Mouse (Mus musculus): ENCODE measurements at regions not wholly inside any gene's neighbourhood (a gene's known extent, or its start where the extent isn't known, plus 50 kb on each side); places are given as distances from the start of the nearest gene placed in this dataset.
A peak's percentile ranks its signal among the peaks of the same experiment; 100 is the strongest.

- no peak for DNase-seq
Measured at GRCm38 (mm10) chr15:11712481-11713274, 194.4 kb downstream of the Npr3 start.

DNA sequence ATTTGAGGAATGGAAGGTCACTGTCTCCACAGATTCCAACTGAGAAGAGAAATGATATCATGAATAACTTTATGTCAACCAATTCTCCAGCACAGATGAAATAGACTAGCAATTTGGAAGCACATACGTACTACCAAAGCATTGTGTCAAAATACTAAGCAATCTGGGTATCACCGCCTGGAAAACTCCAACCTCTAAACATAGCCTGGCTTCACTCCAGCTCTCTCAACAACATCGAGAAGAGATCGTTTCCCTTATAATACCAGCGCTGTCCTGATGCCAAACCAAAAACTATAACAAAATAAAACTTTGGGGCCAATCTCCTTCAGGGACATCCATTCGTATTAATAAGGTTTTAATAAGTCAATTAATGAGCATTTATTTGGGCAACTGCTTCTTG, 205.8 kb downstream of the Npr3 start:
- DNase-seq: no peak

DNA sequence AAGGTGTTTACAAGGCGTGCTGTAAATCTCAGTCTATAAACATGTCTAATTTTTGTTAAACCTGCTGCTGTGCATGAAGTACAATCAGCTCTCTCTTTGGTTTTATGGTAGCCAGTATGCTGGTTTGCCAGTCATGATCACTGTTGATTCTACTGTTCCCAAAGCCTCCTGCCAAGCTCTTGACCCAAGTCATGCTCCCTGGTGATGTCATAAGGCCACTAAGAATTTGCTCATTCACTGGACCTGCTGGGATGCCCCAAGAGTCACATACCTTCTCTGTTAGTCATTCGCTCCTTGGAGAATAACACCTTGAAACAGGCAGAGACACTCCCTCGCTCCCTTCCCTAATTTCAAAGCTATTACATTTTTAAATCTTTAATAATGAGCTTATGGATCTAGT, 207.2 kb downstream of the Npr3 start:
- no peak for DNase-seq

DNA sequence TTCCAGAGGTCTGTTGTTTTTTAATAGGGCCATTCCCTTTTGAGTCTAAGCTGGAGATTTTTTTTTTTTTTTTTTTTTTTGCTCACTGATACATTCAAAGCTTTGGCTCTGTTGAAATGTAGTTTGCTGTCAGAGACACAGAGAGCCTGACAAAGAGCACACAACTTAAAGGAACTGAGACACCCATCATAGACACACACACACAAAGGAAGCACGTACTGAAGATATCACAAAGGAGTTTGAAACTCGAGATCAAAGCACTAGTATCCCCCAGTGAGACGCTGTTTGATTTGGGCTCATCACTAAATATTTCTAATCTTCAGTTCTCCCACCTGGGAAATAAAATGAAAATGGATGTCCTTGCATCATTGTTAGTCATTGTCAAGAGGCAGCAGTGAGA, 210.0 kb downstream of the Npr3 start:
- no peak for DNase-seq

GRCm38 (mm10) chr15:11693772-11694270, 213.3 kb downstream of the Npr3 start:
- DNase-seq: no peak

DNA sequence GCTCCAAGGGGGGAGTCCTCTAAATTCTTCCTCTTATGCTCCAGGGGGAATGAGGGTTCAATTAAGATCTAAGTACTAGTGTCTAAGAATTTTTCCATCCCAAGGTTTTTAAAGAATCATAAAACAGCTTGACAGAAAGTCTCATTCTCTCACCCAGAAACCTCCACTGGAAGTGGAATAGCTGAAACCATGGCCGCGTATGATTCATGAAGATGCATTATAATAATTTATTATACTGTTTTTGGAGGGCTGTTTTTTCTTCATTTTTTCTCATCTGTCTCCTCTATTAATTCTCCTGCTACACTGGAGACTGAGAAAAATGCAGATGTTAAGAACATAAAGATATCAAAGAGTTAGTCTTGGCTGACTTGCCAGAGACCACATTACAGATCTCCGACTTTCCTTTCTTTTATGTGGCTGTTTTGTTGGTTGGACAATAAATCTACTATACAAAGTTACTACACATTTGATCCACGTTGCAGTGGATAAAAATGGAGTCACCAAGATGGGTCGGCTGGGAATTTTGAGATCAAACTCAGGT, 242.2 kb downstream of the Npr3 start:
- no peak for DNase-seq

- DNase-seq: no peak
Measured at GRCm38 (mm10) chr15:11655168-11655567, 251.9 kb downstream of the Npr3 start.

DNA sequence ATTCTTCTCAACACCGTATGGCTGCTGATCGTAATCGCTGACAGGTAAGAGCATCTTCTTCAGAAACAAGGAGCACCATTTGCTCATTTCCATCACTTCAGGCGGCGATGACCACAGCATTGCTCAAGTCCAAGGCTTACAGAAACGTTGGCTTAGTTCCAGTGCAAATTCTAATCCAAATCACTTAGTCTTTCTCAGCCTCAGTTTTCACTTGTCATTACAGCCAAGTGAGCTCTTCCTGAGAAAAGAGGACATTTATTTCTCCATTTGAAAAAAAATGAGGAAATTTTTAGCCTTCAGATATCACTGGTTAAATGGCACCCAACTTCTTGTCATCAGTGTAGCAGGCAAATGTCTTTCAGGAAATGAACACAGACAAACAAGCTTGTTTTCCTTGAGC, 246.8 kb upstream of the Tars start:
- DNase-seq: no peak

GRCm38 (mm10) chr15:11644779-11645178, 245.3 kb upstream of the Tars start:
- DNase-seq: no peak

- no peak for DNase-seq
Measured at GRCm38 (mm10) chr15:11630654-11631053, 231.2 kb upstream of the Tars start.

DNA sequence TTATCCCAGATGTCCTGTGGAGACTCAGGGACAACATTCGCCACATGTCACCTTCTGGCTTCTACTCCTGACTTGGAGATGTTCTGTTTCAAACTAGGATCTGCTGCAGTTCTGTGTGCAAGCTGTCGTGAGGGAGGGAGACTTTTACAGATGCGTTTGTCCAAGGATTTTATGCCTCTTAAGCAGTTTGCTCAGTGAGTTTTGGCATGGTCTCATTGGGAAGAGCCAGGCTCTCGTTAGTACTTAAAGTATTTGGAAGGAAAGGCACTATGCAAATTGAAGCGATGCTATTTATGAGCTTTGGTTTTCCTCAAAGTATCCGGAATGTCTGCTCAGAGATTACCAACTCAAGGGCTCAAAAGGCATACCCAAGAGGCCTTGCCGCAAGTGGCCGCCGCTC, 227.0 kb upstream of the Tars start:
- no peak for DNase-seq

DNA sequence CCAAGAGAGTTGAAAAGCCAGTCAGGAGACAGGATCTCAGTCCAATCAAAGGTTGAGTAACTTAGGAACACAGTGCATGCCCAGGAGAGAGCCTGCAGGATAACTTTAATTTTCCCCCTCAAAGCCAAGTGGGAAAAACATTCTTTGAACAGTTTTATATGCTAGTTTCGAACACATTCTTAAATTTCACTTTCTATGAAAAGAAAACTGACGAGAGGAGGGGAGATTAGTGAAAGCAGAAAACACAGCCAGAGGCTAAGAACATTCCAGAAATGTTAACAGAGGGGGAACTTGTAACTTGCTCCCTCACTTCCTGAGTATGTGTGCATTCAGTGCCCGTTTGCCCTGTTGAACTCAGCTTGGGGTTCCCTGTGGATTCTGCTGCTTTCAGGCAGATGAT, 213.0 kb upstream of the Tars start:
- no peak for DNase-seq

- no peak for DNase-seq
Measured at GRCm38 (mm10) chr15:11610043-11610670, 210.7 kb upstream of the Tars start.

- DNase-seq: no peak
Measured at GRCm38 (mm10) chr15:11607489-11607888, 208.0 kb upstream of the Tars start.

- DNase-seq: no peak
Measured at GRCm38 (mm10) chr15:11605677-11606076, 206.2 kb upstream of the Tars start.

GRCm38 (mm10) chr15:11597021-11597420, 197.6 kb upstream of the Tars start:
- no peak for DNase-seq

- DNase-seq: peak; percentile 35
Measured at GRCm38 (mm10) chr15:11590542-11591116, 191.2 kb upstream of the Tars start.

DNA sequence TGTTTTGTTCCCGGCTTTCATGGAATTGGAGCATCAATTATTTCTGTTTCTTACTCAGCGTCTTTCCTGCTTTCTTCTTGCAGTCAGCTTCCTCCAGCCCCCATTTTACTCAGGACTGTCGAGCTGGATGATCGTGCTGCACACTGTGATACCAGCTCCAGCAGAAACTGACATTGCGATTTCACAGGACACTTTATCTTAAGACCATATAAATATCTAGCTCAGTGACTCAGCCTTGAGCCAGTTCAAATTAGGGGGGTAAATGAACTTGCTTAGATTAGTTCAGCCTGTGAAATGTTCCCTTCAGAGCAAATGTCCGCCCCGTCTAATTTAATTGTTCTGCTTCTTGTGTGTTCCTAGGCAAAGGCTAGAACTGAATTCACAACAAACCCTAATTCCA, 190.3 kb upstream of the Tars start:
- no peak for DNase-seq

DNA sequence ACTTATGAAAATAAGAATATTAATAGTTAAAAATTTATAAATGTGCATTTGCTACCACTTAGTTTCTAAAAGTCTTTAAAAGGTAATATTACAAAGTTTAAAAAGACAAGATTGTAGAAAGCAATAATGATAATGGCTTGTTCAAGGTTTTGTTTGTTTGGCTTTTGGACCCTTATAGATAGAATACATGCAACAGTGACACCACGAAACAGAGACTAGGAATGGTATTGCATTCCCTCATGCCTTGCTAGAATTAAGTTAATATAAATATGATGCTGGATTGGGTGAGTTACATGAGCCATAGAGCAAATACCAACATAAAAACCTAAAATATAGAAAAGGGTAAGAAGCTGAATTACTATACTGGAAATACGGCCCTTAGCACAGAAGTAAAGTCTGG, 186.9 kb upstream of the Tars start:
- DNase-seq: no peak

GRCm38 (mm10) chr15:11584155-11584554, 184.7 kb upstream of the Tars start:
- no peak for DNase-seq

GRCm38 (mm10) chr15:11578331-11578730, 178.9 kb upstream of the Tars start:
- no peak for DNase-seq

DNA sequence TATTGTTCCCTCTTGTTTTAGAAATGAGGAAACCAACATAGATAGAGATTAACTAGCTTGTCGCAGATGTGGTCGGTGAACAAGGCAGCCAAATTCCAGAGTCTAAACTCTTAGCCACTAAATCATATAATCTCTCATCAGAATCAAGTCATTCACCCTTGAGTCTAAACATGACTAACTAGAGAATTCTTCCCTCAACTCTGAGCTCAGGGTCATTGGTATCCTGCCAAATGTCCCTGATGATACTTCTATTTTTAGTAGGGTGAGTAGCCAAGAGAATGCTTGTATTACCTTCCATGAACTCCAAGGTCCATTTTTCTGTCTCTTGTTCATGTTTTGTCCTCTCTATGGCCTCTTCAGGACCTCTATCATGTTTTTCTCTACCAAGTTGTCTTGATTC, 174.9 kb upstream of the Tars start:
- peak; percentile 86 for DNase-seq

GRCm38 (mm10) chr15:11573496-11573895, 174.0 kb upstream of the Tars start:
- peak; percentile 43 for DNase-seq

- DNase-seq: peak; percentile 59
Measured at GRCm38 (mm10) chr15:11572063-11572462, 172.6 kb upstream of the Tars start.
